Mouse (Mus musculus) thymus, postnatal 36 days (tissue): ENCODE results near the gene Creld1.
A peak's percentile ranks its signal among the peaks of the same experiment; 100 is the strongest.

Experiments
- DNase-seq, 2 experiments: peaks; one replicate each; pipeline ENCODE4 v3.0.0; 2022; ENCODE audit warnings: mixed read lengths in 2 of 2

Gene Creld1

GRCm38 (mm10) chr6:113471297-113471936 lies 11.7 kb upstream of the Creld1 start, which contains the start of gene Il17rc:
TSS of gene Il17rc (plus strand) at chr6:113471427.
- DNase-seq = no peak

- no peak for DNase-seq
Measured at GRCm38 (mm10) chr6:113472061-113472460, 11.0 kb upstream of the Creld1 start.

- DNase-seq = no peak
Measured at GRCm38 (mm10) chr6:113473246-113473645, 9.9 kb upstream of the Creld1 start.

- DNase-seq = no peak
Measured at GRCm38 (mm10) chr6:113473715-113474114, 9.4 kb upstream of the Creld1 start.

- DNase-seq = no peak
Measured at GRCm38 (mm10) chr6:113477353-113477752, 5.7 kb upstream of the Creld1 start.

GRCm38 (mm10) chr6:113478906-113479305 lies 4.2 kb upstream of the Creld1 start:
- no peak for DNase-seq

- no peak for DNase-seq
Measured at GRCm38 (mm10) chr6:113480555-113481373, 2.3 kb upstream of the Creld1 start.

- peak in 1 of 2 experiments; percentile 52 for DNase-seq
Measured at GRCm38 (mm10) chr6:113482477-113483099, 509 bp upstream of the Creld1 start.

GRCm38 (mm10) chr6:113483729-113484128 lies 632 bp downstream of the Creld1 start:
- peak in 1 of 2 experiments; percentile 39 for DNase-seq

- DNase-seq = no peak
Measured at GRCm38 (mm10) chr6:113487125-113487576, 4.1 kb downstream of the Creld1 start.

GRCm38 (mm10) chr6:113489410-113489809 lies 6.3 kb downstream of the Creld1 start:
- DNase-seq = no peak

- no peak for DNase-seq
Measured at GRCm38 (mm10) chr6:113492101-113492864, 9.2 kb downstream of the Creld1 start.

GRCm38 (mm10) chr6:113494258-113494788 lies 11.2 kb downstream of the Creld1 start:
- peak; percentile 84 to 87 for DNase-seq

- DNase-seq = peak in 1 of 2 experiments; percentile 32
Measured at GRCm38 (mm10) chr6:113495071-113495675, 12.1 kb downstream of the Creld1 start.

GRCm38 (mm10) chr6:113499346-113499745 lies 16.2 kb downstream of the Creld1 start:
- DNase-seq = no peak

- DNase-seq = no peak
Measured at GRCm38 (mm10) chr6:113501388-113502084, 18.4 kb downstream of the Creld1 start, which contains the start of gene Prrt3. TSS of gene Prrt3 (minus strand) at chr6:113501931.

GRCm38 (mm10) chr6:113502801-113503200 lies 19.7 kb downstream of the Creld1 start:
- no peak for DNase-seq

GRCm38 (mm10) chr6:113505689-113506088 lies 22.6 kb downstream of the Creld1 start:
- DNase-seq = no peak

GRCm38 (mm10) chr6:113507130-113507529 lies 24.0 kb downstream of the Creld1 start:
- DNase-seq = no peak

- no peak for DNase-seq
Measured at GRCm38 (mm10) chr6:113508272-113508946, 25.3 kb downstream of the Creld1 start.

- no peak for DNase-seq
Measured at GRCm38 (mm10) chr6:113508947-113509280, 25.8 kb downstream of the Creld1 start.
